Mouse (Mus musculus) embryo, embryonic 11.5 days (tissue): ENCODE results near the gene Lcp1.

ENCODE experiments used
- DNase-seq: peaks from one replicate; pipeline ENCODE4 v3.0.0-alpha.2; 2012; ENCODE audit warnings: low read depth, low spot score

Gene Lcp1

DNA sequence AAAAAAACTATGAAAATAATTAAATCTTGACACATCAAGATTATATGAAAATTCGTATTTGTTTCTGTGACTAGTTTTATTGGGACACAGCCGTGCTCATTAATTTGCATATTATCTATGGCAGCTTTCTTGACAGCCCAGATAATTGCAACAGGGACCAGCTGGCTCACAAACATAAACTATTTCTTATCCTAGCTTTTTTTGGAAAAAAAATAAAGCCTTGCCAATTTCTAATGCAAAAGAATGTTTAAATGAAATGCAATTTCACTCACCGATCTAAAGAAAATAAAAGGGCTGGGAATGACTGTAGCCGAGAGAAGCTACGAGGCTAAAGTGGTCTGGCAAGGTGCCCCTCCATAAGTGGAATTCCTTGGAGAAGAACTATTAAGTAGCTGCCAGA is 149.5 kb downstream of the Lcp1 start:
- no peak for DNase-seq
